Mouse (Mus musculus) ES-Bruce4 (cell line): ENCODE data around the gene Slc6a15. TPM values are rescaled to one million over a fixed set of nuclear protein-coding genes. Genes with fewer than 3 reads are reported as not detected.

Source experiments
- H3K27ac ChIP-seq: 2 replicates; pipeline ENCODE4 v1.5.1; 2012; ENCODE audit warnings: low read length, inconsistent platforms; ENCODE audit not compliant: insufficient read depth
- H3K27me3 ChIP-seq: 2 replicates; pipeline ENCODE4 v1.6.1; 2012; ENCODE audit warnings: mild to moderate bottlenecking, low read length, inconsistent platforms; ENCODE audit not compliant: control insufficient read depth, poor library complexity, insufficient read depth, severe bottlenecking
- H3K36me3 ChIP-seq: 2 replicates; pipeline ENCODE4 v1.6.1; 2012; ENCODE audit warnings: inconsistent platforms, mild to moderate bottlenecking, low read length, moderate library complexity; ENCODE audit not compliant: control insufficient read depth, poor library complexity, insufficient read depth, severe bottlenecking
- H3K4me1 ChIP-seq: one replicate; pipeline ENCODE4 v1.8.1; 2011; ENCODE audit warnings: low read length; ENCODE audit not compliant: control insufficient read depth, insufficient read depth
- H3K4me3 ChIP-seq: 2 replicates; pipeline ENCODE4 v1.5.1; 2011; ENCODE audit warnings: low read depth, mild to moderate bottlenecking, low read length
- H3K9ac ChIP-seq: 2 replicates; pipeline ENCODE4 v1.6.1; 2012; ENCODE audit warnings: low read depth, mild to moderate bottlenecking, inconsistent platforms; ENCODE audit not compliant: poor library complexity, severe bottlenecking
- H3K9me3 ChIP-seq: replicated peaks from 2 replicates; pipeline ENCODE4 v1.6.1; 2012; ENCODE audit warnings: mild to moderate bottlenecking, low read length, inconsistent platforms; ENCODE audit not compliant: control insufficient read depth, poor library complexity, insufficient read depth, severe bottlenecking
- CTCF ChIP-seq: IDR thresholded peaks from one replicate; pipeline ENCODE4 v1.8.1; 2011; ENCODE audit warnings: low read depth, low read length
- EP300 ChIP-seq: IDR thresholded peaks from 2 replicates; pipeline ENCODE4 v1.6.1; 2011; ENCODE audit warnings: low read depth, low read length; ENCODE audit not compliant: insufficient read depth
- POLR2A ChIP-seq: IDR thresholded peaks from one replicate; pipeline ENCODE4 v1.8.1; 2011; ENCODE audit warnings: low read length; ENCODE audit not compliant: insufficient read depth
- polyA plus RNA-seq: library from polyadenylated mRNA; stranded (reverse); fragments of >200 nt; gene quantifications from 2 replicates; pipeline ENCODE4 v1.2.4, GENCODE M21; 2011; ENCODE audit warnings: low read depth; ENCODE audit not compliant: missing spikeins, insufficient read depth, insufficient read length

The Slc6a15 gene
- polyA plus RNA-seq, 1 experiment = 17.9 TPM

- H3K4me1 ChIP-seq = no peaks in the 10 kb centered on the region
Measured at GRCm38 (mm10) chr10:103448340-103448739, 80.8 kb downstream of the Slc6a15 start.

GRCm38 (mm10) chr10:103457896-103458295 lies 90.3 kb downstream of the Slc6a15 start:
- H3K4me1 ChIP-seq = no peaks in the 10 kb centered on the region
- no peaks in the 10 kb centered on the region for H3K27me3 ChIP-seq
- no peak overlapping the region for H3K4me3 ChIP-seq
- H3K27ac ChIP-seq = no peak overlapping the region
- H3K9me3 ChIP-seq = no peaks in the 10 kb centered on the region
- H3K9ac ChIP-seq = no peak overlapping the region
- TF ChIP-seq CTCF = no peak
- no peak for TF ChIP-seq POLR2A
- TF ChIP-seq EP300 = no peak
- no peaks in the 10 kb centered on the region for H3K36me3 ChIP-seq

More at GRCm38 (mm10) chr10:103448340-103448739, 80.8 kb downstream of the Slc6a15 start:
- no peaks in the 10 kb centered on the region for H3K27me3 ChIP-seq
- H3K27ac ChIP-seq = no peak overlapping the region
- H3K4me3 ChIP-seq = no peak overlapping the region
- no peaks in the 10 kb centered on the region for H3K9me3 ChIP-seq
- no peak overlapping the region for H3K9ac ChIP-seq
- TF ChIP-seq CTCF (no peak), POLR2A (no peak), EP300 (no peak)
- H3K36me3 ChIP-seq = no peaks in the 10 kb centered on the region

Other genes with a start within 250 kb of the Slc6a15 start
- gene Lrriq1, start 131.5 kb upstream of the Slc6a15 start, polyA plus RNA-seq = 0.58 and 1.2 TPM in 2 replicates